Mouse (Mus musculus) adipocyte (in vitro differentiated cells): ENCODE data around the gene Nedd8.

ENCODE experiments used
- DNase-seq: peaks from one replicate; pipeline ENCODE4 v3.0.0-alpha.2; 2016; ENCODE audit warnings: low spot score

The Nedd8 gene

DNA sequence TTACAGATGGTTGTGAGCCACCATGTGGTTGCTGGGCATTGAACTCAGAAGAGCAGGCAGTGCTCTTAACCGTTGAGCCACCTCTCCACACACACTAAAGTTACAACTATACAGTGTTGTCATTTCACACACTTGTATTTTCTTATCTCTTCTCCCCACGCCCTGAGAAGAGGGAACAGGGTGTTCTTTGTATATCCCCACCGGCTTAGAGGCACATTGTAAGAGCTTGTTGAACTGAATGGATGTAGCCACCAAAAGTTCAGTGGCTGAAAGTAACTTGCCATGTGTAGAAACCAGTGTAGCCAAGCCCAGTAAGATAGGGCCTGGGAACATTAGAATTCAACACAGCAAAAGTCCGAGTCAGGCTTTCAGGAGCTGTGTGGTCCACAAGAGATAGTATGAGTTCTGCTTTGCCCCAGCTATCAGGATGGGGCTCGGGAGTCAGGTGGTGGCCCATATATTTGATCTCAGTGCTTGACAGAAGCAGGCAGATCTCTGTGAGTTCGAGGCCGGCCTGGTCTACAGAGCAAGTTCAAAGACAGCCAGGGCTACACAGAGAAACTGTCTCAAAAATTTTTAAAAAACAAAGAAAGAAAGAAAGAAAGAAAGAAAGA is 57.3 kb downstream of the Nedd8 start:
- no peak for DNase-seq

DNA sequence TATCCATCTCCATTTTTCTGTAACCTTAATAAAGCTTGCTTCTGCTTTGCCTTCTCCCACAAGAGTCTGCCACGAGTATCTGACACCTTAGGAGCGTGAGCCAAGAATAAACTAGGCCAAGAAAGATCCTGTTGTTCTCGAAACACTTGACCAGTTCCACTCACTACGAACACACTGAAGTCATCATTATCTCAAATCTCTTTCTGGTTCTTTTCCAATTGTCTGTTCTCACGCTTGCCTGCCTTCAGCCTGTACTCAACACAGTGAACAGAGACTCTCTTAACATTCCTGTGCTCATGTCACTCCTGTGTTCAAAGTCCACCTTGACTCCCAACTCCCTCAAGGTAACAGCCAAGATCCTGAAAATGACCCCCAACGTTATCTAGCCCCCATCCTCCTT is 58.6 kb downstream of the Nedd8 start:
- no peak for DNase-seq
